Mouse (Mus musculus) neutrophil, adult 65 days (primary cell): ENCODE measurements around the gene Chpt1. TPM values are rescaled to one million over a fixed set of nuclear protein-coding genes. Genes with fewer than 3 reads are reported as not detected.

Experiments used
- total RNA-seq: library from RNA; stranded (reverse); gene quantifications from 2 replicates; pipeline ENCODE4 v1.2.4, GENCODE M21; 2023

Gene Chpt1
- total RNA-seq: 7.9 and 10.7 TPM in 2 replicates

DNA sequence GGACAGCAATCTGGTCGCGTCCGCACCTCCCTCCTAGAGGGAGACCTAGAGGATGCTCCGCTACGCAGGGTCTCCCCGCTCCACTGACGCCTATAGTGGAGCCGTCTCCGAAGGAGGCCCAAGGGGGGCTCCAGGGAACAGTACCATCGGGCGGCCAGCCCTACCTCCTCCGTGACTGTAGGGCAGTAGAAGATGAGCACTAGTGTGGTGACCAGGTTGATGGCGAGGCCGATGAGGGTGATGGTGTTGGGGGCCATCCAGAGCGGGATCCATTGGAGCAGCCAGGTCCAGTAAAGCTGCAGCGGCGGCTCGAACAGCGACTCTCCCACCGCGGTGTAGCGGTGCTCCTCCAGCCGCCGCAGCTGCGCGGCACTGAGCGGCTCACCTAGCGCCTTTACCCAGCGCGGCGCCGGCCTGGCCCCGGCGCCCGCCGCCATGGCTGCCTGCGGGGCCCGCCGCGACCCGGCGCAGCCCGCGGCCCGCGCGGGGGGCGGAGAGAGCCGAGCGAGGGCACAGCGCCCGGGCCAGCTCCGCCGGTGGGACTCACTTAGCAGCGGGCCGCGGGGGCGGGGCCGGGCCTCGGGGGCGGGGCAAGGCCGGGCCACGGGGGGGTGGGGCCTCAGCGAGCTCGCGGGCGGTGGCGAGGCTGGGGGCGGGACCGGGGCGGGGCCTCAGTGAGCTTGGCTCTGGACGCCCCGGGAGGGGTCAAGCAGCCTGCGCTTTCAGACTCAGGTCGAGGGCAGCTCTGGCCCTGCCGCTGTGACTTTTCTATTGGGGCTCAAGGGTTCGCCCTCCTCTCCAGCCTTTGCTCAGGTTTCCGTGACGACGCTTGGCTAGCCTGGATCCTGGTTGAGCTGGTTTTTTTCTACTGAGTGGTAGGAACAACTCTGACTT lies at the start of gene Chpt1:
TSS of gene Chpt1 (minus strand) at position 653 of the 894 bp plus-strand sequence.

DNA sequence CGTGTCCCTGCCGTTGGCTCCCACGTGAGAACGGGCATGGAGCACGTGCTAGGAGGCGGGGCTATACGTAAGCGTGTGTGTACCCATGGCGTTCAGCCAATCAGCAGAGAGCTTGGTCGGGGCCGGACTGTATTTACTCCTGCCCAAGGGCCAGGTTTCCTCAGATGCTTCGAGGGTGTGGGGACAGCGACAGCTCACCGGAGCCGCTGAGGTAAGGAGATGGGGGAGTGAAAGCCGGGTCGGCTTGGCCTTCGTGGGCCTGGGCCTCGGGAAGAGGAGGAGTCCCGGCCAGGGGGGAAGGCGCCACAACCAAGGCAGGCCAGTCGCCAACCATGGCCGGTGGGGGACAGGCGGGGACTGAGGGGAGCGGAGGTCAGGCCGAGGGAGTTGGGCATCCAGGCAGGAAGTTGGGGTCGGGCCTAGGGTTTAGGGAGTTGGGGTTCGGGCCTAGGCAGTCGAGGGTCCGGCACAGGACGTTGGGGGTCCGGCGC lies 44.3 kb downstream of the Chpt1 start, which contains the start of gene Sycp3:
TSS of gene Sycp3 (plus strand) at position 68 of the 491 bp plus-strand sequence.

Other genes with a start within 250 kb of the Chpt1 start
- gene Dram1, start 125.0 kb downstream of the Chpt1 start, total RNA-seq: 32.6 and 32.7 TPM in 2 replicates
- 22.0 and 30.0 TPM in 2 replicates for gene Gnptab, start 124.9 kb downstream of the Chpt1 start, total RNA-seq
- not detected in 2 replicates for gene Sycp3, start 44.5 kb downstream of the Chpt1 start, total RNA-seq
- gene Mybpc1, start 101.1 kb upstream of the Chpt1 start, total RNA-seq: not detected in 2 replicates
- gene Spic, start 180.9 kb upstream of the Chpt1 start, total RNA-seq: 0.43 TPM in 1 of 2 replicates, not detected in the other
- 29.7 and 31.0 TPM in 2 replicates for gene Arl1, start 226.8 kb upstream of the Chpt1 start, total RNA-seq